Mouse (Mus musculus) megakaryocyte-erythroid progenitor cell, adult 5-6 weeks (primary cell): ENCODE measurements around the gene Hsdl1. TPM values are rescaled to one million over a fixed set of nuclear protein-coding genes. Genes with fewer than 3 reads are reported as not detected.

Experiments used
- ATAC-seq: replicated peaks from 2 replicates; pipeline ENCODE4 v1.8.0; 2016; ENCODE audit warnings: mild to moderate bottlenecking, inconsistent platforms; ENCODE audit not compliant: severe bottlenecking, poor library complexity, low FRiP score, low TSS enrichment
- total RNA-seq, 2 experiments: library from RNA; stranded (forward) in 1 of 2; stranded (reverse) in 1 of 2; fragments of 200-1000, 215-1000 nt in 1 of 2; fragments of >200 nt in 1 of 2; fragmentation: Nextera tagmentation in 1 of 2; gene quantifications; 2 replicates each; pipeline ENCODE4 v1.2.3; 2014 to 2017

The Hsdl1 gene
- total RNA-seq, 2 experiments from 2014 or later: 22.6 to 52.6 TPM

DNA sequence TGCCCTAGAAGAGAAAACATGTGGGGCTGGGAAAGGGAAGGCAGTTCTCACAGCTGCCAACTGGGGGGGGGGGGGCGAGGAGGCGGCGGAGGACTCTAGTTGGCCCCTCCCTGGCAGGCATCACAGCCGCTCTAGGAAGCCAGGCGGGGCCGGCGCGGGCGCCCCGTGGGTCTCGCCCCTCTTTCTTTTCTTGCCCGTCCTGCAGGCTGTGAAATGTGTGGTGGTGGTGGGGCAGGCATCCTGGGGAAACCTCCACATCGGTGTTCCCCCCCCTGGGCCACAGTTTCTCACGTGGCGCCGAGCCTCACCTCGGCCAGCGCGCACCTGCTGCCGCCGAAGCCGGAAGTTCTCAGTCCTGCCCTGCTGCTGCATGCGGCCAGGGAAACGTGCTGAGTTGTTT is 10.9 kb upstream of the Hsdl1 start:
- peak; percentile 61 for ATAC-seq

DNA sequence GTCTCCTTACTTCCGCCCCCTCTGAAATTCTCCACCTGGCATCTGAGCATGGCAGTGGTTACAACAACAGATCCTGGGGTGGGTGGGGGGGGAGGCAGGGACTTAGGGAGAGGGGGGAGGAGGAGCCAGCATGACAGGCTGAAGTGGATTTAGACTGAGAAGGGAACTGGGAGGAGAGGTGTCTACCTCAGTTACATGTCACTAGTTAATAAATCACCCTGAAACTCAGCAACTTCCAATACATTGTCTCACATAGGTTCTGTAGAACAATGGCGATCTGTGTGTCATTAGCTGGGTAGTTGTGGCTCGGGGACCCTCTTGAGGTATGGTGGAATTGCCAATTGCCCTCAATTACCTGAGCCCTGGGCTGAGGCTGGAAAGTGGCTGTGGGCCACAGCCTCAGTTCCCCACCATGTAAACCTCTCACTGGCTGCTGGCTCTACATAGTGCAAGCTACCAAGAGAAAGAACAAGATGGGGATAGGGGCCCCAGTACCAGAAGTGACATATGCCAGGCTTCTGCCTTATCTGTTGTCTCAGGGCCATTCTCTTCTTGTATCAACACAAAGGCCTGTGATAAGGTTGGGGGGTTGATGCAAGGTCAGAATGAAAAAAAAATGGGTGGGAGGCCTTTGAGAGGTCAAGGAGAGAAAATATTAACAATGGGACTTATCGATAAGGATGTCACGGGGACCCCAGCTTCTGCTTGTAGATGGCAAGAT is 5.6 kb upstream of the Hsdl1 start:
- peak; percentile 54; the same call in 1 of the 2 replicates for ATAC-seq

- ATAC-seq: no peak
Measured at GRCm38 (mm10) chr8:119579096-119579495, 4.1 kb upstream of the Hsdl1 start.

- ATAC-seq: no peak
Measured at GRCm38 (mm10) chr8:119575366-119575726, 363 bp upstream of the Hsdl1 start.

- peak; percentile 10; the same call in 1 of the 2 replicates for ATAC-seq
Measured at GRCm38 (mm10) chr8:119572411-119572810, 2.6 kb downstream of the Hsdl1 start.

DNA sequence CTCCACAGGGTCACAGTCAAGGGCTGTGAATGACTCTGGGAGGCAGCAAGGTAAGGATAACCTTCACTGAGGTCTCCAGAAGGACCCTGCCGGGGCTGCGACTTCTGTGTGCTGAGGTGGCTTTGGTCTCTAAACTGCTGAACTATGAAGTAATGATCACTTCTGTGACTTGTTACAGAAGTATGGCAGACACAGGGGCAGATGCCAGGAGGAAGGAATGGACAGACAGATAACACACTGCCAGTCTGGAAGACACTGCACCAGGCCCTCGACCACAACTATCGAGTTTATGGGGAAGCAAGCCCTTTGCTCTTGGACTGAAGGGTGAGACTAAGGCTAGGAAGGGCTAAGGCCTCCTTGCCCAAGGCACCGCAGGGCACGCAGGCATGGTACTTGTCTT is 3.8 kb downstream of the Hsdl1 start:
- ATAC-seq: peak; percentile 66

DNA sequence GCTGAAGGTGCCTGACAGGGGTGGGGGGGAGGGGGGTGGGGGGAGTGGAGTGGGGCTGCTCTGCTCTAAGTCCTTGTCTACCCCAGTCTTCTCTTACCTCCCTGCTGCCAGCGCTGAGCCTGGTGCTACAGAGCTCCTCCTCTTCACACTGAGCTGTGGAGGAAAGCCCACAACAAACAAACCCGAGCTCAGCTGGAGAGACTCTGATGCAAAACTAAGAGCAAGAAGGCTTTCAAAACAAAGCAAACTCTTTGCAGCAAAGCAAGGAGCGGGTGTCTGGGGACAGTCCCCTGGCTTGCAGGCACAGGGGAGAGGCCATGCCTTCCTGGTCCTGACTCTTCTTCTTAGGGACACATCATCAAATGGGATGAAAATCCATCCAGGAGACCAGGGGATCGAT is 5.1 kb downstream of the Hsdl1 start:
- ATAC-seq: no peak

DNA sequence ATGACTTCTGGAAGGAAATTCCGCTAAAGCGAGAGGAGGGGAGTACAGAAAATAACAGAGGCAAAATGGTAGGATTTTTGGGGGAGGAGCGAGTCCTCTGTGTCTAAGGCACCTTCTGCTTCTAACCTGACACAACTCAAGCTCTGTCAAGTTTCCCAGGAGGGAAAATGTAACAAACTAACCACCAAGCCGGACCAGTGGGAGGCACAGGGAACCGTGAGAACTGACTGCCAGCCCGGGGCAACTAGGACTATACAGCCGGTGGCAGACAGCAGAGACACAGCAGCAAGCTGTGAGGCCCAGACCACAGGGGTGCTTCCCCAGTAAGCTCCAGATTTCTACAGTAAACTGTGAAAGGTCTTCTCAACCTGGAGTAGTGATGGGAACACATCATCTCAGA is 6.0 kb downstream of the Hsdl1 start:
- no peak for ATAC-seq

GRCm38 (mm10) chr8:119568251-119568650 is 6.7 kb downstream of the Hsdl1 start:
- ATAC-seq: no peak

DNA sequence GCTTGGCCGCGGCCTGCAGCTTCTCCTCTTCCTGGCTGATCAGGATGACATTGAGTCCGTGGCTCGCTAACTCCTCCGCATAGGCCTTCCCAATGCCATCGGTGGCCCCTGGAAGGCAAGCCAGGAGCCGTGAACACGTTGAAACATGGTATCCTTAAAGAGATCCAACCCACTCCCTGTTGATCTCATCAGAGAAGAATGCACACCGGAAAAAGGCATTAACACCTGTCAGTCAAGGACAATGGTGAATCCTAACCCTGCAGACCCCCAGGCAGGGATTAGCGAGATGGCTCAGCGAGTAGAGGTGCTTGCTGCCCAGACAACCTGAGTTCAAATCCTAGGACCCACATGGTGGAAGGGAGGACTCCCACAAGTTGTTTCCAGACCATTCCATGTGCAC is 8.6 kb downstream of the Hsdl1 start:
- no peak for ATAC-seq

DNA sequence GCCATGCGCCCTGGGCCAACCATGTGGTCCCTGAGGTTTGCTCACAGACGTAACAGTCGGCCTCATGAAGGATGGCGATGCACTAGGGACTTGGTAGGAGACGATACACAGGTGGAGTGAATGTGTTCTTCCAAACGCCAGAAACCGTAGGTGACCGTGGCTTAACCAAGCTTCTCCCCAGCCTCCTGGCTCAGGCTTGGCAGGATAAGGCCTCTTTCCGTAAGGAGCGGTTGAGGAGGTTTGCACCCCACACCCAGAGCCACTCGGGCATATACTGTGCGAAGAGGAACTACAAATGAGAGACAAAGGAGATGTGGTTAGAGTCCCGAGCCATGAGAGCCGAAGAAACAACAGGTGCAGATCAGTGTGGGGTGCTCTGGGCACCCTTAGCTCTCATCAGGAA is 11.1 kb downstream of the Hsdl1 start:
- no peak for ATAC-seq

DNA sequence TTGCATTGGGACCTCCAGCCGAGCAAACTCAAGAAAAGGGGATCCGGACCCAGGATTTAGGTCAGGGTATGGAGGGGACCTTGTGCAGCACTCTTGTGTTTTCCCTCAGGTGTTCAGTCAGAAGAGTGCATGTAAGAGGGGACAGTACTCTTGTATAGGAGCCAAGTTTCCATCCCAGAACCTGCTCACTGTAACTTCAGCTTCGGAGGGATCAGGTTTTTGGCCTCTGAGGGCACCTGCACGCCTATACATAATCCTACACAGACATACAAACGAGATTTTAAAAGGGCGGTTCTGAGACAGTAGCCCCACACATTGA is 15.6 kb downstream of the Hsdl1 start:
- no peak for ATAC-seq

DNA sequence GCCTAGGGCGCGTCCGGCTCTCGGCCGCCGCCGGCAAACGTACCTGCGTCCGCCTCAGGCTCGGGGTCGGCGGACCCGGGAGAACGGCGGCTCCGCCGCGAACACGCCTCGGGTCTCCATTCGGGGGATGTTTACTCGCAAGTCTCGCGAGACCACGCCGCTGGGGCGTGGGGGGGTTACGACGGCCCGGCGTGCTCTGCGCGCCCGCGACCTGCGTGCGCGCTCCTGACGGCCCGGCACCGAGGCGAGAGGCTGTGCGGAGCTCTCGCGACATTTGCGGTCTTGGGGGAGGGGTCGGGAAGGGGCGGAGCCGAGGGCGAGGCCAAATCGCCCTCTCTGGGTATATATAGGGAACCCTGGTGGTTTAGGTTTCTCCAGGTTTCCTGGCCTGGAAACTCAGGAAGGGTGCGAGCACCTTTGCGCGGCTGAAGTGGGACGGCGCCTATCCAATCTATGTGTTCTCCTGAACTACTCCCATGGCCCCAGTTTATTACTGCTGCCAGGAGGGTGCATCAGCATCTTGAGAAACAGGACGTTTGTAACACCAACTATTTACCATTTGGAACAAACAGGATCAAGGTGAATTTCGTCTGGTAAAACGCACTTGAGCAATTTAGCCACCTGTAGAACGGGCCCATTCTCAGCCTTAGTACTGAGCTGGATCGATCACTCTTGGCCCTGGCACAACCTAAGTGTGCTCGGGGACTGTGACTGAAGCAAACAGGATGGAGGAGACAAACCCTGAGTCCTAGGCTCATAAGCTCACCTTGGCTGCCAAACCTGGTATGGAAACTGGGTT is 16.2 kb downstream of the Hsdl1 start, which contains the start of gene Mbtps1:
TSS of gene Mbtps1 (minus strand) at position 133 of the 799 bp plus-strand sequence.
- peak; percentile 82 for ATAC-seq

- peak; percentile 54; the same call in 1 of the 2 replicates for ATAC-seq
Measured at GRCm38 (mm10) chr8:119557821-119558602, 17.0 kb downstream of the Hsdl1 start.

DNA sequence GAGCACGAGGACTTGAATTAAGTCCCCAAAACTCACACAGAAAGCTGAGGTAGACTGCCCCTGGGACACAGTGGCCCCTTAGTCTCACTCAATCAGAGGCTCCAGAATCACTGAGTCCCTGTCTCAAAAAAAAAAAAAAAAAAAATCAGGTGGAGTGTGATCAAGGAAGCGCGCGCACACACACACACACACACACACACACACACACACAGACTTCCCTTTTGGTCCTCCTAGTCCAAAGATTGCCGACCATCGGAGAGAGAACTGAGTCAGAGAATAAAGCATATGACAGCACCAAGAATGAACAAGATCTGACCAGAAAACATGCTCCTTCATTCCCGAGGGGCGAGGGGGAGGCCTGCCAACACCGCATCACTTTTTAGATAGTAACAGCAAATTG is 17.9 kb downstream of the Hsdl1 start:
- no peak for ATAC-seq

DNA sequence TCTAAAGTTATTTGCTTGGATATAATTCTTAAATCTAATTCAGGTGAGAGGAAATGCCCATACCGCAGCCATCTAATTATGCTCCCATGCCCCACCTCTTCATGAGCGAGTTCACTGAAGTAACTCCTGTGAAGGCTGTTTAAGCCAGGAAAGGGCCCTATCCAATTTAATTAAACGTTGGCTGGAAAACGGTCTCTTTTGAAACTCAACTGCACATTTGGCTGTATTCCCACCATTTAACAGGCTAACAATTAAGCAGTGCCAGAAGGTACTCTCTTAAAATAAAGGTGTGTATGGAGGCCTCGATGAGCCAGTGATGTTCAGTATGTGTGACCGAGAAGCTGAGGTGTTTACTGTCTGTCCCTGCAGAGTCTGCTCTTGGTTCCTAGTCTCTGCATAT is 19.1 kb downstream of the Hsdl1 start:
- ATAC-seq: no peak

DNA sequence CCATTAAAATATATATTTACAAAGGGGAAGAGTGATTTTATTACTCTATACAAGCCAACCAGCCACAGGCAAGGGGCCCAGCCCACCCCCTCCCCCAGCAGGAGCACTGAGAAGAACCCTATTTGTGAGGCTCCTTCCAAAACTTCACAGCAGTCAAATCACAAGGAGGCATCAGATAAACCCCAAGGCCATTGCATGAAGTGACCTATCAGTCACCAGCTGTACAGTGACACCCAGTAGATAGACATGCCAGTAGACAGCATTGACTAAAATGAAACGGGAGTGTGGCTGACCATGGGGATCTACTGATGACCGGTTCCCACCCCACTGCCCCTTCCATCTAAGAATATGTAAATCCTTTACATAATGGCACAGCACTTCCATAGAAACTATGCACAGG is 22.0 kb downstream of the Hsdl1 start:
- peak; percentile 54; the same call in 1 of the 2 replicates for ATAC-seq

DNA sequence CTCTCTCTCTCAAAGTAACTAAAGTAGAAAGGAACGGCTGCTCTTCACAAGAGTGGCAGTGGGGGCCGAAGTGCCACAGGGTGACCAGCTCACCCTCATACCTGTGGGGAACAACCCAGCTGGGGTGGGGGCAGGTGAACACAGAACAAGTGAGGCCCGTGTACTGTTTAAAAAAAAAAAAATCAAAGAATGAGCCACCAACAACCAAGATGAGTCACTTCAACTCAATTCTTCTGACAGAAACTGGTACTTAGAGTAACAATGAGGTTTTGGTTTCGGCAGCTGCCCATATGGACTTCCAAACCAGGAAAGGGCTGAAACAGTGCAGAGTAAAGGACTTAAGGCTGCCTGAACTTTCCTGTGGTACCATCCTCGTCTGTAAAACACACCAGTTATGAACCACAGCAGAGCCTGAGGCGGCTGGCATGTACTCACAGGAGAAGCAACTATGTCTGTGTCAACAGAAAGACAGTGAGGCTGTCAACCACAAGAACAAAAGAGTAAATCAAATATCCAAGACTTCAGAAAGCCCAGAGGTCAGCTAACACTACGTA is 26.3 kb downstream of the Hsdl1 start:
- no peak for ATAC-seq

DNA sequence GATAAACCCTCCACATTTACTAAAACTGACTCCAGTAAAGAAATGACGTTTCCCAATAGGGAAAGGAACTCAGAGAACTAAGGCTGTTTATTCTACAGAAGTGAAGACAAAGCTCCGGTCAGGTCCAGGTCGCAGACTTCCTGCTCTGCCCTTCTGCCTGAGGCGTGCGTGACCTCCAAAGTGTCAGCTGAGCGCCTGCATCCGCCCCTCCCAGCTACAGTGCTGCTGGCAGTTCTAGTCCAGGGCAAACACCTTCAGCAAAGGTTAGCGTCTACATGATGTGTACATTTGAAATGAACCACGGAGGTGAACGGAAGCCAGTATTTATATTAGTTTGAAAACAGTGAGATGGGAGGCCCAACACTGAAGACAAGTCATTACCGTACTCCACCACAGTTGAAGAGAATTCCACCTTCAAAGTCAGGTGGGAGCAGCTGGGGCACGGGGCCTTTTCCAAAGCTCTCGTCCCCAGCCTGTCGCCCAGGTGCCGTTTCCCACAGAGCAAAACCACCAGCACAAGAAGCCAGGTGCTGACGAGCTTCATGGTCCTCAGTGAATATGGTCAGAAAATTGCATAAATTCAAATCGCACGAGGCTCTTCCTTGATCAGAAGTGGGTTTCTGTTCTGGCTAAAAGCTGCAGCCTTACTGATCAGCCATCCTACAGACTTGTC is 27.8 kb downstream of the Hsdl1 start:
- ATAC-seq: no peak
